ENCODE assay signal across 22 mouse cellular contexts in the genomic region with DNA sequence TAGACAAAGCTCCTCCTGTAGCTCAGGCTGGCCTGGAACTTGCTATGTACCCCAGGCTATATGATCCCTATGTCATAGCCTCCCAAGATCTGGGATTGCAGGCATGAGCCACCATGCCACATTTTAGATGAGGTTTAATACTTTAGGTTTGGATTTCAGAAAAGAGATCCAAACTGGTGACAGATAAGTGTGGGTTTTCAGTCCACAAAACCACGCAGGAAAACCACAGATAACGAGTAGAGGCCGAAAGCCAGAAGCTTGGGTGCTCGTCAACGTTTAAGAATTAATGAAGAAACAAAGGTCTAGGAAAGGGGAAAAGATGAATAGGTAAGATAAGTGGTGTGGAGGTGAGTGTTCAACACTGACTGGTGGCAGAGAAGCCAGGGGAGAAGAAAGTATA.
"Had no signal": no experiment of that assay in that cellular context is flagged by ENCODE, and none has a peak within 500 bp of the region (broad histone marks: within the 10 kb centered on the region; RNA-seq: fewer than 3 reads in every experiment).

No protein-coding gene starts in this region.

- H3K9me3 ChIP-seq: lung, embryonic 15.5 days; midbrain, embryonic 10.5 days; midbrain, embryonic 12.5 days; neural tube, embryonic 13.5 days; neural tube, embryonic 15.5 days had no signal

- H3K9ac ChIP-seq: liver, postnatal 0 days; lung, embryonic 15.5 days; midbrain, embryonic 12.5 days; neural tube, embryonic 13.5 days; neural tube, embryonic 15.5 days had no signal

- DNase-seq: liver, postnatal 0 days; lung, adult 2 months; lung, postnatal 14 days; lung, postnatal 36 days; midbrain, embryonic 14.5 days; retina, postnatal 1 day; right cerebral cortex, adult 18-20 months; right cerebral cortex, postnatal 25 days; right cerebral cortex, postnatal 4 days; spleen, adult 18-20 months; thymus, adult 2 months; thymus, postnatal 25 days; thymus, postnatal 4 days had no signal

- H3K36me3 ChIP-seq: midbrain, embryonic 10.5 days; midbrain, embryonic 12.5 days; neural tube, embryonic 13.5 days; neural tube, embryonic 15.5 days had no signal

- H3K4me1 ChIP-seq: lung, embryonic 15.5 days; midbrain, embryonic 10.5 days; midbrain, embryonic 12.5 days; neural tube, embryonic 13.5 days; neural tube, embryonic 15.5 days had no signal

- H3K27ac ChIP-seq: lung, embryonic 15.5 days; macrophage; midbrain, embryonic 10.5 days; midbrain, embryonic 12.5 days; neural tube, embryonic 13.5 days; neural tube, embryonic 15.5 days had no signal

- H3K4me3 ChIP-seq: lung, embryonic 15.5 days; midbrain, embryonic 10.5 days; midbrain, embryonic 12.5 days; myocyte; neural tube, embryonic 13.5 days; neural tube, embryonic 15.5 days had no signal

- ATAC-seq: liver, postnatal 0 days; lung, postnatal 0 days; midbrain, embryonic 16.5 days had no signal

- H3K27me3 ChIP-seq: lung, embryonic 15.5 days; midbrain, embryonic 12.5 days; neural tube, embryonic 13.5 days; neural tube, embryonic 15.5 days had no signal
